Mouse (Mus musculus) testis, adult 2 months (tissue): Measurements from ENCODE around the gene Tspan18. TPM values are rescaled to one million over a fixed set of nuclear protein-coding genes. Genes with fewer than 3 reads are reported as not detected.

Experiments used
- H3K27ac ChIP-seq: fragments of 200-500 bp; 2 replicates; pipeline ENCODE4 v1.5.1; 2012; ENCODE audit warnings: low read depth, low read length; ENCODE audit not compliant: control insufficient read depth, insufficient read depth
- H3K27me3 ChIP-seq: fragments of 200-500 bp; 2 replicates; pipeline ENCODE4 v1.6.1; 2012; ENCODE audit warnings: mild to moderate bottlenecking, low read length, moderate library complexity; ENCODE audit not compliant: control insufficient read depth, insufficient read depth
- H3K36me3 ChIP-seq: fragments of 200-500 bp; 2 replicates; pipeline ENCODE4 v1.6.1; 2012; ENCODE audit warnings: mild to moderate bottlenecking, low read length; ENCODE audit not compliant: control insufficient read depth, insufficient read depth
- H3K4me1 ChIP-seq: fragments of 200-500 bp; 2 replicates; pipeline ENCODE4 v1.6.1; 2012; ENCODE audit warnings: low read length; ENCODE audit not compliant: control insufficient read depth, insufficient read depth
- H3K4me3 ChIP-seq: fragments of 200-500 bp; 2 replicates; pipeline ENCODE4 v1.5.1; 2012; ENCODE audit warnings: low read depth, mild to moderate bottlenecking, low read length, moderate library complexity, mixed read lengths; ENCODE audit not compliant: control insufficient read depth
- CTCF ChIP-seq: fragments of 200-500 bp; IDR thresholded peaks from 2 replicates; pipeline ENCODE4 v1.5.1; 2012; ENCODE audit warnings: low read depth, mild to moderate bottlenecking, inconsistent platforms, low read length, moderate library complexity; ENCODE audit not compliant: control insufficient read depth, insufficient read depth, insufficient replicate concordance
- POLR2A ChIP-seq: fragments of 200-500 bp; IDR thresholded peaks from 2 replicates; pipeline ENCODE4 v1.6.1; 2012; ENCODE audit warnings: low read depth, mild to moderate bottlenecking, inconsistent platforms, low read length, moderate library complexity; ENCODE audit not compliant: control insufficient read depth
- polyA plus RNA-seq: library from polyadenylated mRNA; depleted of rRNA; stranded (reverse); fragments of >200 nt; gene quantifications from 2 replicates; pipeline ENCODE4 v1.2.3, GENCODE M21; 2012

Gene Tspan18
- polyA plus RNA-seq, 1 experiment: 15.8 TPM

GRCm38 (mm10) chr2:93238864-93239263, 95.4 kb downstream of the Tspan18 start:
- TF ChIP-seq POLR2A: no peak
- TF ChIP-seq CTCF: no peak
- no peaks in the 10 kb centered on the region for H3K27me3 ChIP-seq
- no peak overlapping the region for H3K27ac ChIP-seq
- H3K4me1 ChIP-seq: no peaks in the 10 kb centered on the region
- no peaks in the 10 kb centered on the region for H3K36me3 ChIP-seq
- H3K4me3 ChIP-seq: no peak overlapping the region

DNA sequence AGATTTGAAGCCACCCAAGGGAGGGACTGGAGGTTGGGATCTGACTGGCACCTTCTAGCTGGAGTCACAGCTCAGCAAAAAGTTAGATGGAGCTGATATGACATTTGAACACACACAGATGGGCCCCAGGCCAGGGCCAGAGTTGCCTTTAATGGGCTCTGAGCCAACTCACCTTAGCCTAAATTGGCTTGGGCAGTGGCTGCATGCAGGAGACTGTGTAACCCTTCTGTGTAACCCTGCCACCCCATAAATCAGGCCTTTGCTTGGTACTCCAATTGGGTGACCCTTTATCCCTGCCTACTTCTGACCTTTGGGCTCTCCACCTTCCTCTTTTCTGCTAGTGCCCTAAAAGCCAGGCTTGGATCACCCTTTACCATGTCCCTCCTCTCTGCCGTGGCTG, 97.2 kb downstream of the Tspan18 start:
- H3K4me3 ChIP-seq: no peak overlapping the region
- no peaks in the 10 kb centered on the region for H3K36me3 ChIP-seq
- no peak overlapping the region for H3K27ac ChIP-seq
- H3K4me1 ChIP-seq: no peaks in the 10 kb centered on the region; the same call in 1 of the 2 replicates
- H3K27me3 ChIP-seq: no peaks in the 10 kb centered on the region
- no peak for TF ChIP-seq POLR2A
- TF ChIP-seq CTCF: no peak

DNA sequence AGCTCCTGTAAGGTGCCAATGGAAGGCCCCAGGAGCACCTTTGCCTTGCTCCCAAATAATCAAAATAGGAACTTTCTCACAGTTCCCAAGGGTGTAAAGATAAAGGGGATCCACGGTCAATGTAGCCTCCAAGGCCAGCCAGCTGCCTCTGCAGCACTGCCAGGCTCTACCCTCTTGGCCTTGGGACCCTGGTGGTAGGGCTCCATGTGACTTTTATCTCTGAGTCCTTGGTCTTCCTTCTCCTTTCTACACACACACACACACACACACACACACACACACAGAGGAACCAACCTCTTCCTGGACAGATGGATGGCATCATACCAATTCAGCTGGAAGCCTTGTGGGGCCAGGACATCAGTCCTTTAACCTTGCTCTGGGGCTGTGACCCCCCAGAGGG, 102.2 kb downstream of the Tspan18 start:
- H3K4me1 ChIP-seq: peaks cover 2% of the 10 kb centered on the region; the same call in 1 of the 2 replicates
- no peaks in the 10 kb centered on the region for H3K27me3 ChIP-seq
- no peak overlapping the region; the same call in 1 of the 2 replicates for H3K27ac ChIP-seq
- no peak overlapping the region for H3K4me3 ChIP-seq
- TF ChIP-seq POLR2A (no peak), CTCF (no peak)
- H3K36me3 ChIP-seq: no peaks in the 10 kb centered on the region

GRCm38 (mm10) chr2:93228480-93228824, 105.9 kb downstream of the Tspan18 start:
- no peak overlapping the region for H3K4me3 ChIP-seq
- H3K27ac ChIP-seq: no peak overlapping the region
- H3K36me3 ChIP-seq: no peaks in the 10 kb centered on the region
- H3K27me3 ChIP-seq: no peaks in the 10 kb centered on the region
- TF ChIP-seq POLR2A: no peak
- TF ChIP-seq CTCF: no peak
- H3K4me1 ChIP-seq: peaks cover 7% of the 10 kb centered on the region

GRCm38 (mm10) chr2:93227713-93228479, 106.4 kb downstream of the Tspan18 start:
- H3K27ac ChIP-seq: no peak overlapping the region
- H3K4me3 ChIP-seq: no peak overlapping the region
- peaks cover 7% of the 10 kb centered on the region for H3K4me1 ChIP-seq
- no peaks in the 10 kb centered on the region for H3K36me3 ChIP-seq
- no peak for TF ChIP-seq CTCF
- no peak for TF ChIP-seq POLR2A
- no peaks in the 10 kb centered on the region for H3K27me3 ChIP-seq

DNA sequence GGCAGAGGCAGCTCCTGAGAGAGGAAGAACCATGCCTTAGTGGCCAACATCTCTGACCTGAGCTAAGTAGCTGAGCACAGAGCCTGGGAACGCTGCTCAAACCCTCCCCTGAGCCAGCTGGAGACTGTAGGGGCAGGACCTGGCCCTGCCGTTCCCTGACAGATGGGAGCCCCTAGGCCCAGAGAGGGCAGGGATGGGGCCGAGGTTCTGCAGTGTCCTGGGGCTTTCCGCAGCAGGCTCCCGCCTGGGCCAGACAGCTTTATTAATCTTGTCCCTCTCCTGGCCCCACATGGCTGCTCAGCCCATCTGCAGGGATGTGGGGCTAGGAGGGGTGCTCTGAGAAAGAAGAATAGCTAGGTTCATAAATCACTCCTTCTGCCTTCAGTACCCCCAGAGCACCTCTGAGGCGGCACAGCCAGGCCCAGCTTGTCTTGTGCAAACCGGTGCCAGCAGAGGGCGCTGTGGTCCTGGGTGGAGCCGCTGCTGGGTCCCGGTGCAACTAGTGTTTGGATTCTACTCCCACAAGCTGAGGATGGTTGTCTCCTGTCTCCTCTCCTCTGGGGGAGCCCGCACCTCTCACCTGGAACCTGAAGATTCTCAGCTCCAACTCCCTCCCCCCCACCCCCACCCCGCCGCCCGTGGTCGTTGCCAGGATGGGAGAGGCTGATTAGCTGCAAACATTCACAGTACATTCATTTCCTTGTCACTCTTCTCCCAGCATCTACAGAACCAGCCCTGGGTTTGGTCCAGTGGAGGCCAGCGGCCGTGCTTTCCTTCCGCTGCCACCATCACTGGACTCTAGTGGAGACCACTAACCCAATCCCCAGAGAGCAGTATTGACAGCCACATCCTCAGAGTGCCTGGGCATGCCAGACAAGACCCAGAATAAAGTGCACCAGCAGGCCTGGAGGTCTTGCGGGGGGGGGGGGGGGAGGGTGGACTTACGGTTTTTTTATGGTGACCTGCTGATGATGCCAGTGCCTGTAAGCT, 107.4 kb downstream of the Tspan18 start:
- no peaks in the 10 kb centered on the region for H3K36me3 ChIP-seq
- peak; percentile 94 for TF ChIP-seq CTCF
- no peak for TF ChIP-seq POLR2A
- H3K4me1 ChIP-seq: peaks cover 7% of the 10 kb centered on the region
- H3K27me3 ChIP-seq: no peaks in the 10 kb centered on the region
- peak overlapping the region; percentile 5; the same call in 1 of the 2 replicates for H3K27ac ChIP-seq
- H3K4me3 ChIP-seq: no peak overlapping the region

GRCm38 (mm10) chr2:93223463-93223862, 110.8 kb downstream of the Tspan18 start:
- Histone ChIP-seq H3K27ac (no peak overlapping the region), H3K36me3 (no peaks in the 10 kb centered on the region), H3K4me3 (no peak overlapping the region), H3K27me3 (no peaks in the 10 kb centered on the region), H3K4me1 (peaks cover 7% of the 10 kb centered on the region)
- TF ChIP-seq CTCF: no peak
- TF ChIP-seq POLR2A: no peak
